Mouse (Mus musculus) hindbrain, embryonic 13.5 days (tissue): ENCODE results near the gene Ihh. TPM values are rescaled to one million over a fixed set of nuclear protein-coding genes. Genes with fewer than 3 reads are reported as not detected.

Experiments
- microRNA counts: library from miRNA; unstranded; fragments of <30 nt; microRNA quantifications from one replicate; lab custom pipeline; 2016
- microRNA-seq: library from miRNA; unstranded; fragments of <30 nt; microRNA quantifications from one replicate; pipeline ENCODE4, GENCODE M21; 2016
- polyA plus RNA-seq: library from polyadenylated mRNA; unstranded; fragments of >200 nt; fragmentation: Nextera tagmentation; extraction: Ambion mirVana; gene quantifications from 2 replicates; pipeline ENCODE4 v1.2.1, GENCODE M21; 2015

The Ihh gene
- polyA plus RNA-seq, 1 experiment from 2014 or later = 0.14 TPM

MicroRNA genes within 50 kb of the gene (microRNA counts, 519-probe panel; counts per million panel counts)
- microRNA mmu-miR-375 (lab: Ali Mortazavi, UCI) = 2,803 counts per million, percentile 28 among the panel's probes with 10 or more counts

Small RNAs within 50 kb of the gene (microRNA-seq; reads per million reads assigned to microRNA genes)
- 1,051 reads per million, percentile 78 among the genes with 10 or more reads in this experiment for gene Mir375

Other genes starting within 250 kb of the Ihh start
- gene Cyp27a1, start 238.1 kb downstream of the Ihh start, polyA plus RNA-seq = 2.1 TPM in 2 replicates
- 0.16 and 0.21 TPM in 2 replicates for gene Prkag3, start 202.5 kb downstream of the Ihh start, polyA plus RNA-seq
- 3.6 and 4.5 TPM in 2 replicates for gene Wnt6, start 179.8 kb downstream of the Ihh start, polyA plus RNA-seq
- 0.19 and 0.45 TPM in 2 replicates for gene Wnt10a, start 160.2 kb downstream of the Ihh start, polyA plus RNA-seq
- 6.1 and 6.5 TPM in 2 replicates for gene Cdk5r2, start 96.7 kb downstream of the Ihh start, polyA plus RNA-seq
- gene Fev, start 66.3 kb downstream of the Ihh start, polyA plus RNA-seq = 4.1 and 6.7 TPM in 2 replicates
- 2.9 and 4.9 TPM in 2 replicates for gene Cryba2, start 58.5 kb downstream of the Ihh start, polyA plus RNA-seq
- gene Cfap65, start 16.1 kb downstream of the Ihh start, polyA plus RNA-seq = 0.56 and 1.2 TPM in 2 replicates
- 8.3 and 10.0 TPM in 2 replicates for gene Nhej1, start 173.5 kb upstream of the Ihh start, polyA plus RNA-seq
- gene Slc23a3, start 182.2 kb upstream of the Ihh start, polyA plus RNA-seq = 0.09 TPM in 1 of 2 replicates, not detected in the other
- gene Cnppd1, start 191.0 kb upstream of the Ihh start, polyA plus RNA-seq = 60.0 and 66.0 TPM in 2 replicates
- 106 and 114 TPM in 2 replicates for gene Retreg2, start 191.1 kb upstream of the Ihh start, polyA plus RNA-seq
- 40.8 and 43.2 TPM in 2 replicates for gene Zfand2b, start 217.0 kb upstream of the Ihh start, polyA plus RNA-seq
- 38.4 and 40.3 TPM in 2 replicates for gene Abcb6, start 228.7 kb upstream of the Ihh start, polyA plus RNA-seq
- gene Ankzf1, start 240.5 kb upstream of the Ihh start, polyA plus RNA-seq = 23.4 and 24.5 TPM in 2 replicates
- gene Atg9a, start 240.5 kb upstream of the Ihh start, polyA plus RNA-seq = 44.7 and 47.7 TPM in 2 replicates